Mouse (Mus musculus) cortical plate, adult 2 months (tissue): Measurements from ENCODE around the gene Smyd1.

Source experiments
- CTCF ChIP-seq: fragments of 200-500 bp; IDR thresholded peaks from 2 replicates; pipeline ENCODE4 v1.5.1; 2011; ENCODE audit warnings: mild to moderate bottlenecking, control low read depth, low read length; ENCODE audit not compliant: insufficient read depth; ENCODE audit errors: extremely low read depth
- POLR2A ChIP-seq: fragments of 200-500 bp; IDR thresholded peaks from 2 replicates; pipeline ENCODE4 v1.6.1; 2011; ENCODE audit warnings: mild to moderate bottlenecking, low read length, control low read depth; ENCODE audit not compliant: insufficient read depth; ENCODE audit errors: extremely low read depth

- TF ChIP-seq POLR2A (no peak), CTCF (no peak)
Observed at GRCm38 (mm10) chr6:71302097-71302731, 19.8 kb downstream of the Smyd1 start.
